Mouse (Mus musculus) brain, embryonic 14.5 days (tissue): ENCODE measurements at regions not wholly inside any gene's neighbourhood (a gene's known extent, or its start where the extent isn't known, plus 50 kb on each side); places are given as distances from the start of the nearest gene placed in this dataset.

Experiments used
- DNase-seq: peaks from one replicate; pipeline ENCODE4 v3.0.0-alpha.2; 2011; ENCODE audit warnings: low read depth
- CTCF ChIP-seq: fragments of 200-500 bp; IDR thresholded peaks from 2 replicates; pipeline ENCODE4 v1.5.1; 2012; ENCODE audit warnings: inconsistent platforms, mild to moderate bottlenecking, moderate library complexity, borderline replicate concordance; ENCODE audit not compliant: insufficient read depth, insufficient read length; ENCODE audit errors: extremely low read depth
- POLR2A ChIP-seq: fragments of 200-500 bp; IDR thresholded peaks from 2 replicates; pipeline ENCODE4 v1.6.1; 2012; ENCODE audit warnings: mild to moderate bottlenecking, inconsistent platforms, borderline replicate concordance; ENCODE audit not compliant: poor library complexity, insufficient read depth, insufficient read length, severe bottlenecking; ENCODE audit errors: extremely low read depth

DNA sequence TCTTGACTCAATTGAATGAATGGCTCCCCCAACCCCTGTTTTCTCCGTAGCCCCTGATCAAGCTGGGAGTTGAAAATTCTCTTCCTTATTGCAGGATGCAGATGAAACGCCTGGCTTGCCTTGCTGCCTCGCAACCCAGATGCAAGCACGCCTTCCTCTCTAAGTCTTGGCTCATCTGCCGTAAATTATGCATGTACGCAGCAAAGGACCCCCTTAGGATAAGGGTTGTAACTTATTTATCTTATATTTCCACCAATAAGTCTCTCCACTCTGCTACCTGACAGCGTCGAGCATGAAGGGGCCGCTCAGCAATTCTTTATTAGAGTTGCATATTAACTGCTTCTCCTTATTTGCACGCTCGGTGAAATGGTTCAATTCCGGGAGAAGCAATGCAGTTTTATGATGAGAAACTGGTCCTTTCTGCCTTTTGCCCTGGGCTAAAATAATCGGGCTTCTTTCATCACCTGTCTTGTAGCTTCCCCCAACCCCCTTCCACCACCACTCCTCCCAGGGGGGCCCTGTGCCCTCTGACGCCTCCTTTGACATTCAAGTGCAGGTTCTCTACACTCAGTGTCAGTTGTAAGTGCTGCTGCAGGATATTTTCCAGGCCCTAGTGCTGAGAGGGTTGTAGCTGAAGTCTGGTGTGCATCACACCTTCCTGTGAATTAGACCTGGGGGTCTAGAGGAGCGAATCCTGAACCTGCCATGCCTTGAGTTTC is 246.0 kb downstream of the Eipr1 start:
- DNase-seq: peak; percentile 44
- TF ChIP-seq POLR2A: no peak
- no peak for TF ChIP-seq CTCF

DNA sequence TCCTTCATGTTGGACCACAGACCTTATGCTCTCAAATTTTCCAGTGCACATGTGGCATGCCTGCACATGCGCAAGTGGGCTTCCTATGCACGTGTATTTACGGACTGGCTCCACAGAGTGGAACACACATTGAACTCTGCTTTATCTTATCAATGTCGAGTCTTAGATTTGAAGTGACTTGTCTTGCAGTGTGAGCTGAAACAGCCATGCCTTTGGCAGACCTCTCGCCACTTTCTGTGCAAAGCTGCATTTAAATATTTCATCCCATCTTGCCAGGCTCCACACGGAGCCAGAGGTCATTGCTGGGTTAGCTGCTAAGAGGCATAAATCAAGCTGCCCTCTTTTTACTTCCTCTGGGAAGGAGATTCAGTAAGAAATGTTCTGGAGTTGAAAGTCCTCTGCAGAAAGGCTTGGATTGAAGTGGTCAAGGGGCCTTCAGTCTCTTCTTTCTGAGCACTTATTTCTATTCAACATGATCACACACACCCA is 248.4 kb downstream of the Eipr1 start:
- DNase-seq: no peak
- no peak for TF ChIP-seq POLR2A
- TF ChIP-seq CTCF: no peak

DNA sequence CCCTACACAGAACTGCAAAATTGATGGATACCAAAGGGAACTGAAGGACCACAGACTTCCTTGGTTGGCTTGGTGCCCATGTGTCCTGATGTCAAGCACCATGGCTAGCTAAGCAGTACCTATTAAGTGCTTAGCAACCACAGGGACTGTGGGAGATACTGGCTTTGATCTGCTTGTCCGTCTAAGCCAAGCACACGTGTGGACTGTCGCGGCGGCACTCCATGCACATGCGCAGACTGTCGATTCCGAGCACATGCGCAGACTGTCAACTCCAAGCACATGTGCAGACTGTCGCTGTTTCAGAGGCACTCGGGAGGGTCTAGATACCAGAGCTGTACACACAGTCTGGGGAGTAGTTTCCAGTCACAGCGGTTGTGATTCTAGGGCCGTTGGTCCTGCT is 252.9 kb downstream of the Eipr1 start:
- TF ChIP-seq CTCF (no peak), POLR2A (no peak)
- peak; percentile 61 for DNase-seq

DNA sequence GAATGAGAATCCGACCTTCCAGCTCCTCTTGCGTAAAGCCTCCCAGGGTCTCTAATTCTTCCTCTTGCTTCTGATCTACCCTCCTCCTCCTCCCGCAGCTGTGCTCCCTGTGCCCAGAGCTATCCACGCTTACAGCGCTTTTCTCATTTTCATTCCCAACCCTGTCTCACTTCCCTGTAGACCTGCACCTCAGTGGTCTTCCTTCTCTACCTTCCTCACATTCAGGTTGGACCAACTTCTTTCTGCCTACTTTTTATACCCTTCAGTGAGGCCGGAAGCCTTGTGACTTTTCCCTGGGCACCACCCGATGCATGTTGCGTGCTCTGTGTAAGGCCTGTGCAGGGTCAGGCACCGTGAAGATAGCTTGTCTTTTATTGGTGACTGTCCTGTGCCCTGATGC is 263.0 kb downstream of the Eipr1 start:
- TF ChIP-seq CTCF: no peak
- TF ChIP-seq POLR2A: no peak
- DNase-seq: no peak

DNA sequence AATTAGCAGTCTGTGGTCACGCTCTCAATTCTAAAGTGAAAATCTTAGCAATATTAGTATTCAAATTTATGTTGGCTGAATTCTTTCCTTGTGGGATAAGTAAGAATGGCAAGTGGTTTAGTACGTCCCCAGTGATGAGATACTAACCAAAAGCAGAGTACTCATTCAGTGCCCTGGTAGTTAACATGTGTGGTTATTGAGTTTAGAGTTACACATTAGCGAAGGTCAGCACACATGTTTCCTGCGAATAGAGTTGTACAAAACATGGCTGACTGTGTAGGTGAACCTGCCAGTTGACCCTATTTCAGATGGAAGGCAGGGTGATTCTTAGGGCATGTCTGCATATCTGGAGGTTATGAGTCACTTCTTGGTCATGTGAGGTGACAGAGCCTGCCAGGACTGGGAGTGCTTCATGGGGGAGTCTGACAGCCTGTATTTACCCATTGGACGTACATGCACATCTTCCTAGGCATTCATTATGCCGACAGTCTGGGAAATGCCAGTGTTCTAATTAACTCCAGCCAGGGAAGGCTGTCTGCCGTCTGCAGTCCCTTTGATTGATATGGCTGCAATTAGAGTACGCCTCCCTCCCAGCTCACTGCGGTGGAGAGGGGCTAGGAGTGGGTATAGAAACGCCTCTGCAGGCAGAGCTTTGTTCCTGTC is 263.7 kb downstream of the Eipr1 start:
- peak; percentile 95 for DNase-seq

DNA sequence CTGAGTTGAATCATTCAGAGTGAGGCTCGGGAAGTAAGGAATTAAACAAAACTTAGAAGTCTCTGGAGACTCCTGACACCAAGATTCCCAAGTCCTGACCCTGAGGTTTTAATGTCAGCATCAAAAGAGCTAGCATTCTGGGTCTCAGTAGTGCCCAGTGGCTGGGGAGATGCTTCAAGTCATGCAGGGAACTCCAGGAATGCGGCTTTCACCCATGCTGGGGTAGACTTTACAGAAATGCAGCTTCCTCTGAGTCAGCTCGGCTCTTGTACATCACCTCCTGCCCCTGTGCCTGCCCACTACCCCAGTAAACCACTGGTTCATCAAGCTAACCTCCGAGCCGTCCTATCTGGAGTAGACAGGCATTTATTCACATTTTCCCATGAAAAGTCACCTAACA is 269.5 kb downstream of the Eipr1 start:
- no peak for TF ChIP-seq CTCF
- TF ChIP-seq POLR2A: no peak
- no peak for DNase-seq

More for the DNA sequence above, 263.7 kb downstream of the Eipr1 start:
- TF ChIP-seq CTCF (no peak), POLR2A (no peak)

DNA sequence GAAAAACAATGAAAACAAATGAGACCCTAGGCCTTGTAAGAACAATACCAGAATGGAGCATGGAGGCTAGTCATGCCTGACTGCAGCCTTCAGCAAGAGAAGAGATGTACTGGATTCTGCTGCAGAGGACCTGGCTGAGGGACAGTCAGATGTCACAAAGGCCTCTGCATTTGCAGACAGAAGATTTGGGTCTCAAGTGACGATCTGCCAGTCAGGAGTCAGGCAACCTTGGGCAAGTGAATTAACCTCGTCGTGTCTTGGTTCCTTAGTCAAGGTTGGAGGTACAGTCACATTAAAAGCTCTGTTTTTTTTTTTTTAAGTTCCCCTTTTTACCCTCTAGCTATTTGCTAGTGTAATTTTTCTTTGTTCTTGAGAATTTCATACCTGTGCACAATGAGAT is 276.6 kb downstream of the Eipr1 start:
- TF ChIP-seq CTCF (no peak), POLR2A (no peak)
- no peak for DNase-seq

DNA sequence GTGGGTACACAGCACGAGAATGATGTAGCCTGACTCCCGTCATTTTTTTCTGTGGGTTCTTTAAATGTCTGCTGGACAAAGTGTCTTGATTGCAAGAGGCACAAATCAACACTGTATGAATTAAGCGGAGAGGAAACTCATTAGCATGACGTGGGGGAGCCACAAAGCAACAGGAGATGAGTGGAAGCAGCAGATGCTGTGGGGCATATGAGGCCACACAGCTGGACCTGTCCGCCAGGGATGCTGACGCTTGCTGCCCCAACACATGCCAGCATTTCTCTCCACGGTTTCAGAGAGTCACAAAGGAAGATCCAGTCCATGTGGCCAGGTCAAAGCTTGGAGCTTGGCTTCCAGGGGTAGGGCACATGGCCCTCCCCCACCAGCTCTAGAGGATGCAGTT is 277.9 kb downstream of the Eipr1 start:
- no peak for TF ChIP-seq POLR2A
- TF ChIP-seq CTCF: no peak
- peak; percentile 59 for DNase-seq

DNA sequence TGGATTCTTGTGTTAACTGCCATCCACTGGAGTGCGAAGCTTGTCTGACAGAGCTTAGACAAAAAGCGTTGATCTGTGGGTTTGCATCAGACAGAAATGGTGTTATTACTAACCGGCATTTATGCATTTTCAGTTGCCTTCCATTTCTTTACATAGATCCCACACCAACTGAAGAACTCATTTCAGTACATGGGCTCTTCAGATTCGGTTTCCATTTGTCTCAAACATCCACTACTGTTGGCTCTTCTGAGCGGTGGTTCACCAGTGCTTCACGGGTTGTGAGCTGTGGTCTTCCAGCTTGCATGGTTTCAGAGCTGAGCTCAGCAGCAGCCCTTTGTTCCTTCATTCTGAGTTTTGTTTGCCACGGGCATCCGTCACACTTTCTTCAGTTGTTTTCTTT is 294.4 kb downstream of the Eipr1 start:
- no peak for DNase-seq
- TF ChIP-seq POLR2A: no peak
- TF ChIP-seq CTCF: no peak

DNA sequence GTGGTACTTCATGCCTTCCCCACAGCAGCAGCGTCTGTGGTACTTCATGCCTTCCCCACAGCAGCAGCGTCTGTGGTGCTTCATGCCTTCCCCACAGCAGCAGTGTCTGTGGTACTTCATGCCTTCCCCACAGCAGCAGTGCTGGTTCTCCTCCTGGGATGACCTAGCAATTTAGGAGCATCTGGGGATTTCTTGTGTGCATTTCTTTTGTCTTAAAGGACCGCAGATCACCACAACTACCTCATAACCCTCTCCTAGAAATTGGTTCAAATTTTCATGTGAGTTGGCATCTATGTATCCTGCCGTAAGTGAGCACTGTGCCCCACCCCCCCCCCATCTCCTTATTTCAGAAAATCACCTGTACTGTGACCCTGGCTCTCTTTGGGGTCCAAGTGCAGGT is 297.0 kb downstream of the Eipr1 start:
- peak; percentile 51 for DNase-seq

DNA sequence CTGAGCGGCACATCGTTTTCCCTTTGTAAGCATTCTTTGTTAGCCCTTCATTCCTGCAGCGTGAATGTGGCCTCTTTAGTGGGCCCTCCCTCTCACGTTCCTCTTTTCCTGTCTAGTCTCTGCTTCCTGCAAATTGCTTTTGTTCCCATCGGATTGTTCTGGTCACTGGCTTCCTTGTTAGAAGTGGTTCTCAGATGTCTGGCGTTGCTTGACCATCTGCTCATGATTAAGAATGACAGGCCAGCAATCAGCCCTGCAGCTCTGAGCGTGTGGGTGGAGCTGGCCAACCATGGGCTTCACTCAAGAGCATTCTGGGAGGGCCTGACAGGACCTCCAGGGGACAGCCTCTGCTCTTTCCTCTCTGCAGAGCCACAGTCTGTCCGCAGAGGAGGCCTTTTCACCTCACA is 297.5 kb downstream of the Eipr1 start:
- DNase-seq: peak; percentile 91
- TF ChIP-seq POLR2A: no peak
- no peak for TF ChIP-seq CTCF

DNA sequence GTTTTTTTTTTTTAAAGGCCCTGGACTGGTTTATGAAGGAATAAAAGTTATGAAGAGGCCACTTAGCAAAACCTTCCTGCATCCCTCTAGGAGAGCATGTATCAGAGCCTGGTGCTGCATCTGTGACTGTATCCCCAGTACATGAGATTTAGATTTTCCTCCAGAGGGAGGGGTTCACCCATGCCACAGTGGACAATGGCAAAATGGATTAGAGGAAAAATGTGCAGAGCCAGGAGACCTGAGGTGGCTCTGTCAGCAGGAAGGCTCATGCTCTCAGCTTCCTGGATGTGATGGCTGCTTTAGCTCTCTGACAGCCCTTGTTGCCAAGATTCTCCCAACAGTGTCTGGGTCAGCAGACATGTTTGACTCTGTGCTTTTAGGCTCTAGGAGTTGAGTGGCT is 298.2 kb downstream of the Eipr1 start:
- DNase-seq: no peak
- TF ChIP-seq CTCF: no peak
- TF ChIP-seq POLR2A: no peak

DNA sequence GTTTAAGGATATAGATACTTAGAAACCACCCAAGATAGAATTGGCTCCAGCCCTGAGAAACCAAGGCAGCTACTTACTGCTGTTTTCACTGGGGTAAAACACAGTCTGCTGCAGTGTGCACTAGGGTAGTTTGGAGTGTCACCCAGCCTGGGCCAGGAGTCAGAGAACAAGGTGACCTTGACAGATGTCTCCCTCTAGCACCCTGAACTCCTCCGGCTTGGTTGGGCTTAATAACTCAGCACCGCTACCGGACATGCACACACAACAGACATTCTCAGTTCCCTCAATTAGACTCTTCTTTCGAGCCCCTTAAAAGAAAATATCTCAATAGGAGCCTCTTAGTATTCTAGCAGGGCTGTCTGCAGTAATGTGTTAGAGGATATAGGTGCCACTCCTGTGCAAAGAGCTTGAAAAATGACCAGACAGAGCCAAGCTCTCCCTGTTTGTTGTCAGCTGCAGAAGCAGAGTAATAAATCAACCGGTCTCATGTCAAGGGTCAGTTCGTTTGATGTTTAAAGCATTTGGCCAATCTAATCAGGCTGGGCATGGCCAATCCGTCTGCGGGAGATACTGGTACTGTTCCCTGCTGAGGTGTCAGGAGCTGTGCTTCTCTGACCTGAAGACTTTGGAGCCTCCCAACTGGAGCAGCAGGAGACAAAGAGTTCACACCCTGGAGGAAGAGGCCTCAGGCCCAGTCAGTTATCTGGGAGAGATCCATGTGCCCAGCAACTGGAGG is 299.1 kb downstream of the Eipr1 start:
- TF ChIP-seq POLR2A (no peak), CTCF (no peak)
- no peak for DNase-seq
